Mouse (Mus musculus): ENCODE measurements at regions not wholly inside any gene's neighbourhood (a gene's known extent, or its start where the extent isn't known, plus 50 kb on each side); places are given as distances from the start of the nearest gene placed in this dataset.
A peak's percentile ranks its signal among the peaks of the same experiment; 100 is the strongest.

DNA sequence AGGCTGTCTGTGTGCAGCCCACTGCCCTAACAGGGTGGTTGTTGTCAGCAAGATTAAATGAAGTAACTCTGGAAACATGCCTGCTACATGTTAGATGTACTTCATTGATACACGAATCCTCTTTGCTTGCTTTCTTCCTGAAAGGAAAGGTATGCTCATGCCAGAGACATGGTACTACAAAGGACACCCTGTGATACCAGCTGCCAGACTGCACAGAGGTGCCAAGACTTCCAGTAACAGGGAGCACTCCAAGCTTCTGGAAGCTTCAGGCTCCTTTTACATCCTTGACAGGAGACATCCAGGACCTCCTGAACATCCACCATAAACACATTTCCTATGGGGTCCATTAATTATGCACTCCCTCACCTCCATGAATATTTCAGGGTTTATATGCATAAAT is 505.7 kb downstream of the 1810013L24Rik start:
- Histone ChIP-seq H3K4me3 (ENCODE audit: low read depth, low read length) (no peak overlapping the region), H3K9ac (ENCODE audit: low read depth, low read length) (no peak overlapping the region), H3K4me1 (ENCODE audit: control insufficient read depth, insufficient read depth, low read length) (no peaks in the 10 kb centered on the region), H3K36me3 (ENCODE audit: control insufficient read depth, insufficient read depth, low read length) (no peaks in the 10 kb centered on the region), H3K27me3 (replicated peaks; ENCODE audit: control insufficient read depth, insufficient read depth, low read length) (no peaks in the 10 kb centered on the region), H3K9me3 (ENCODE audit: control insufficient read depth, low read length) (no peaks in the 10 kb centered on the region), H3K4me2 (ENCODE audit: low read depth, low read length) (no peak overlapping the region), H3K27ac (replicated peaks; ENCODE audit: low read depth, low read length) (no peak overlapping the region)
- WGBS, result 85% methylated on average over 1 of the region's 1 CpGs
- DNase-seq (ENCODE audit: low spot score) (no peak), ATAC-seq (ENCODE audit: low read depth) (no peak)

DNA sequence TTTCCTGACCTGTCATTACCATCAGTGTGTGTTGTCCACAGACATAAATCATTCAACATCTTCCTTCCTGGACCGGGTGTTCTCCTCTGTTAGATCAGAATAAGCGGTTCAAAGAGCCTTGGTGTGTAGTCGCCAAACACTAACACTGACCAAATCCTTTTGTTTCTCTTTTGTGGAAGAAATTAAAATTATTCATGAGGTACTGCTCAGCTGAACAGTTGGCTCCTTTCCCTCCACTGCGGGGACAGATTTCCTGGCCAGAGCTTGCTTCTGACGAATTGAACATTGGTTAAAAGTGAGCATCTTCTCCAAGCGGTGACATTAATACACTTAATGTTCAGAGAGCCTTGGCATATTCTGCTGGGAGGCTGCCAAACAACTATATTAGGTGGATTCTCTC is 506.2 kb downstream of the 1810013L24Rik start:
- Histone ChIP-seq H3K9ac (ENCODE audit: low read depth, low read length) (no peak overlapping the region), H3K9me3 (ENCODE audit: control insufficient read depth, low read length) (no peaks in the 10 kb centered on the region), H3K4me3 (ENCODE audit: low read depth, low read length) (no peak overlapping the region), H3K4me2 (ENCODE audit: low read depth, low read length) (no peak overlapping the region), H3K4me1 (ENCODE audit: control insufficient read depth, insufficient read depth, low read length) (no peaks in the 10 kb centered on the region), H3K36me3 (ENCODE audit: control insufficient read depth, insufficient read depth, low read length) (no peaks in the 10 kb centered on the region), H3K27me3 (replicated peaks; ENCODE audit: control insufficient read depth, insufficient read depth, low read length) (no peaks in the 10 kb centered on the region), H3K27ac (replicated peaks; ENCODE audit: low read depth, low read length) (no peak overlapping the region)
- DNase-seq (ENCODE audit: low spot score), result no peak
- WGBS, result 80% methylated on average over 6 of the region's 6 CpGs
- ATAC-seq (ENCODE audit: low read depth), result no peak

DNA sequence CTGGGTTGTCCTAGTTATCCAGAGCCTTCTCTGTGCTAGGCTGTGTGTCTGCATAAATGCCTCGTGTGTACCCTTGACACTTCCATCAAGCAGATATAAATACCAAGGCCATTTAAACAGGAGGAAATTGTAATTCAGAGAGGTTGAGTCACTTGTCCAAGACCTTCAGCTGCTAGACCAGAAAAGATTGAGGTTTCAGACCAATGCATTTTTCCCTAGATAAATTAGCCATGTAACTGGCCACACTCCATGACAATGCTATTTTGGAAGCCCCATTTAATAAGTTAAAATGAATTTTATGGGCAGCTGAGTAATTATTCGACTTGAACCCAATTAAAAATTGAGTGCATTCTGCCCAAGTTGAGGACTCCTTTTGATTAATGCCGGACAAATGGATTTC is 509.6 kb downstream of the 1810013L24Rik start:
- Histone ChIP-seq H3K9me3 (ENCODE audit: control insufficient read depth, low read length) (no peaks in the 10 kb centered on the region), H3K4me1 (ENCODE audit: control insufficient read depth, insufficient read depth, low read length) (no peaks in the 10 kb centered on the region), H3K4me2 (ENCODE audit: low read depth, low read length) (no peak overlapping the region), H3K27me3 (replicated peaks; ENCODE audit: control insufficient read depth, insufficient read depth, low read length) (no peaks in the 10 kb centered on the region), H3K9ac (ENCODE audit: low read depth, low read length) (no peak overlapping the region), H3K4me3 (ENCODE audit: low read depth, low read length) (no peak overlapping the region), H3K27ac (replicated peaks; ENCODE audit: low read depth, low read length) (no peak overlapping the region), H3K36me3 (ENCODE audit: control insufficient read depth, insufficient read depth, low read length) (no peaks in the 10 kb centered on the region)
- 81% methylated on average over 3 of the region's 3 CpGs for WGBS
- DNase-seq (ENCODE audit: low spot score) (no peak), ATAC-seq (ENCODE audit: low read depth) (no peak)

DNA sequence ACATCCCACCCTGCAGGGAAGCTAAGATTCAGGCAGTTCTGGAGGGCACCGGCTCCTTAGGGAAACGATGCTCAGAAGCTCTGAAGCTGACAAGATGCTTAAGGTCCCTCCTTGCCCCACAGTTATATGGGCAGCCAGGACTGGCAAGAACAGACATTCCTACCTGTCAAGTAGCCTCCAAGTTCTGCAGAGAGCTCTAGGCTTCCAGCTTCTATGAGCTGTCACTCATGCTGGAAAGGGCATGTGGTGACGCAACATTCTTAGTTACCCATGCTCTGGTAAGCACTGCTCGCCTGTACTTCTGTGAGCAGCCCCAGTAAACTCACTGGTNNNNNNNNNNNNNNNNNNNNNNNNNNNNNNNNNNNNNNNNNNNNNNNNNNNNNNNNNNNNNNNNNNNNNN is 511.3 kb downstream of the 1810013L24Rik start:
- Histone ChIP-seq H3K4me3 (ENCODE audit: low read depth, low read length) (no peak overlapping the region), H3K36me3 (ENCODE audit: control insufficient read depth, insufficient read depth, low read length) (no peaks in the 10 kb centered on the region), H3K9ac (ENCODE audit: low read depth, low read length) (no peak overlapping the region), H3K4me1 (ENCODE audit: control insufficient read depth, insufficient read depth, low read length) (no peaks in the 10 kb centered on the region), H3K4me2 (ENCODE audit: low read depth, low read length) (no peak overlapping the region), H3K27ac (replicated peaks; ENCODE audit: low read depth, low read length) (no peak overlapping the region), H3K9me3 (ENCODE audit: control insufficient read depth, low read length) (no peaks in the 10 kb centered on the region), H3K27me3 (replicated peaks; ENCODE audit: control insufficient read depth, insufficient read depth, low read length) (no peaks in the 10 kb centered on the region)
- DNase-seq (ENCODE audit: low spot score), result no peak
- 78% methylated on average over 4 of the region's 4 CpGs for WGBS
- ATAC-seq (ENCODE audit: low read depth), result no peak

DNA sequence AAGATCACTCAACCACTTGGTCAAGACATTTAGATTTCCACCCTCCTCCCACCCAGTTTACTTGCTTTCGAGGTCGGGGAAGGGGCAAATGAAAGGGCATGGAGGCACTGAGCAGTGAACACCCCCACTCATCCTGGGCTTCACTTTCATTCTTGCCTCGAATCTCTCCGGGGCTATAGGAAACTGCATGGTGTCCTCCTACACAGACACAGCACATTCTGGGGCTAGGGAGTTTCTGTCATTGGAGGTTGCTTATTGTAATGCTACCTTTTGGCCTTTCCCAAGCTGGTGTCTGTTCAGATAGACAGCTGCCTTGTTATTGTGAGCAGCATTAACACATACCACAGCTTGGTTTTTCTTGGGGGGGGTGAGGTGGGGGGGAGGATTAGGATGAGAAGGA is 523.9 kb downstream of the 1810013L24Rik start:
- H3K27ac ChIP-seq (replicated peaks; ENCODE audit: low read depth, low read length), result no peak overlapping the region
- no peak overlapping the region for H3K9ac ChIP-seq (ENCODE audit: low read depth, low read length)
- H3K27me3 ChIP-seq (replicated peaks; ENCODE audit: control insufficient read depth, insufficient read depth, low read length), result no peaks in the 10 kb centered on the region
- no peak overlapping the region for H3K4me2 ChIP-seq (ENCODE audit: low read depth, low read length)
- H3K4me3 ChIP-seq (ENCODE audit: low read depth, low read length), result no peak overlapping the region
- no peaks in the 10 kb centered on the region for H3K36me3 ChIP-seq (ENCODE audit: control insufficient read depth, insufficient read depth, low read length)
- ATAC-seq (ENCODE audit: low read depth) (no peak), DNase-seq (ENCODE audit: low spot score) (no peak)
- no peaks in the 10 kb centered on the region for H3K9me3 ChIP-seq (ENCODE audit: control insufficient read depth, low read length)
- H3K4me1 ChIP-seq (ENCODE audit: control insufficient read depth, insufficient read depth, low read length), result no peaks in the 10 kb centered on the region
- WGBS, result 76% methylated on average over 4 of the region's 4 CpGs

DNA sequence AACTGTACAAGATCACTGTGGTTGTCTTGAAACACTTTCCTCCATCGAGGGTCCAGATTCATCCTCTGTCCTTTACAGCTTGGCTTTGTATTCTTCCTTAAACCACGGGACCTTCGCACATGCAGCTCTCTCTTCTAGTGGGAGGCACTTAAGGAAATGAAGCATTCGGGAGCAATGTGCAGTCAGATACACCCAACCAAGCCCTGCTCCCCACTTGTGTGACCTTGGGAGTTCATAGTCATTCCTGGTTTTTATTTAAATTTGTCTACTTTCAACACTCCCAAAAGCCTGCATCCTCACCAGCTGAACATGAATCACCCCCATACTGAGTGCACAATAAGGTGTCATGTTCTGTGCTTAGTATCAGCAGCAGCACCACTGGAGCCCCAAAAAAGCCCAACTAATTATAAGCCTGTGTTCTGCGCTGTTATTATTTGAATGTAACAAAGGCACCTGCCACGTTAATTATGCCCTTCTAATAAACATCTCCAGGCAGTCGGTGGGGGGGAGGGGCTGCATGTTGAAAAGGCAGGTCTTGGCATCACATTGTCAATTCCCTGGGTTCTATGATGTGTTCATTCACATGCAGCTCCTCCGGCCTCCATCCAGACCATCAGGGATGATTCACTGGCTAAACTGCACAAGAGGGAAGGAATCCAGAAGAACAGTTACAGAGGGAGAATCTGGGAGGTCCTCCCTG is 524.6 kb downstream of the 1810013L24Rik start:
- no peak overlapping the region for H3K27ac ChIP-seq (replicated peaks; ENCODE audit: low read depth, low read length)
- H3K9ac ChIP-seq (ENCODE audit: low read depth, low read length), result no peak overlapping the region
- H3K4me3 ChIP-seq (ENCODE audit: low read depth, low read length), result no peak overlapping the region
- no peaks in the 10 kb centered on the region for H3K27me3 ChIP-seq (replicated peaks; ENCODE audit: control insufficient read depth, insufficient read depth, low read length)
- peak; percentile 13 for DNase-seq (ENCODE audit: low spot score)
- no peaks in the 10 kb centered on the region for H3K9me3 ChIP-seq (ENCODE audit: control insufficient read depth, low read length)
- no peak for ATAC-seq (ENCODE audit: low read depth)
- no peak overlapping the region for H3K4me2 ChIP-seq (ENCODE audit: low read depth, low read length)
- WGBS, result 74% methylated on average over 8 of the region's 8 CpGs
- no peaks in the 10 kb centered on the region for H3K36me3 ChIP-seq (ENCODE audit: control insufficient read depth, insufficient read depth, low read length)
- no peaks in the 10 kb centered on the region for H3K4me1 ChIP-seq (ENCODE audit: control insufficient read depth, insufficient read depth, low read length)

DNA sequence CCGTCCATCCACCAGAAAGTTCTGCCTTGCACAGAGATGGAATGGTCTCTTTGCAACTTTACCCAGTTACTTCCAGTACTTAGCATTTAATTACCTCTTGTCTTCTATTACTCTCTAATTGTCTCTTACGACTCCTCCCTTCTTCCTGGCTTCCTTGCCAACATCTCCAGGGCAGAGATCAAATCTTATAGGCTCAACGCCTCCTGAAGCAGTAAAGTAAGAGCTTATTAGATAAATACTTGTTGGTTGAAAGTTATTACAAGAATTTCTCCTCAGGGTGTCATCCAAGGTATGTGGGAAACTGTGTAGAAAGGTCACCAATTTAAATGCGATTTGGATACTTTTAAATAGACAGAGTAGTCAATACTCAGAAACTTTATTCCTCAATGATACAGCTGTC is 528.8 kb downstream of the 1810013L24Rik start:
- DNase-seq (ENCODE audit: low spot score), result no peak
- no peak for ATAC-seq (ENCODE audit: low read depth)
- WGBS, result 73% methylated on average over 4 of the region's 4 CpGs

DNA sequence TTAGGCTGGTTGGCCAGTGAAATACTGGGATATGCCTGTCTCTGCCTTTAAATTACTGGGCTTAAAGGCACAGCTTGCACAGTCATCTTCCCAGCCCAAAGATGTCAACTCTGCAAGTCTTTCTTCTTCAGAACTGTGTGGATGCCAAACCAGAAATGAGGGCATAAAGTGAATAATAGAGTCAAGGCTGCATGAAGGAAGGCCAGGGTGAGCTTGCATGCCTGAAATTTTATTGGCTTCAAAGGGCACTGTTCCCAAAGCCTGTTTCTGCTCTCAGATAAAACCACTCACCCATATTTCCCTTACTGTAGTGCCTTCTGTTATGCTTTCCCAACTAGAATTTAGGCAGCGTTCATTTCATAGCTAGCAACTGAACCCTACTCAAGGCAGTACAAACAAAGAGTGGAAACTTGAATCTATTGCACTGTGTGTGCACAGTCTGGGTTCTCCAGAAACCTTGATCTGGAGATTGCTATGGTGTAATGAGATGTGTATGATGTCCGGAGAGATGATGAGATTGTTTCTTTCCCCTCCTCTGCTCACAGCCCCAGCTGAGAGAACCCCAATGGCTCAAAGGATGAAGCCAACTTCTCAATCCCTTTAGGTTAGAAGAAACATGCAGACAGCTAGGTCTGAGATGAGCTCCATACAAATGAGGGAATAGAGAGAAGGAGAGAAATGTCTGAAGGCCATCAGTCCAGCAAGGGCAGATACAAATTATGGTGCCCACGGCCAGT is 529.7 kb downstream of the 1810013L24Rik start:
- Histone ChIP-seq H3K4me2 (ENCODE audit: low read depth, low read length) (no peak overlapping the region), H3K27ac (replicated peaks; ENCODE audit: low read depth, low read length) (no peak overlapping the region), H3K9me3 (ENCODE audit: control insufficient read depth, low read length) (no peaks in the 10 kb centered on the region), H3K4me3 (ENCODE audit: low read depth, low read length) (no peak overlapping the region), H3K36me3 (ENCODE audit: control insufficient read depth, insufficient read depth, low read length) (no peaks in the 10 kb centered on the region), H3K4me1 (ENCODE audit: control insufficient read depth, insufficient read depth, low read length) (no peaks in the 10 kb centered on the region), H3K9ac (ENCODE audit: low read depth, low read length) (no peak overlapping the region), H3K27me3 (replicated peaks; ENCODE audit: control insufficient read depth, insufficient read depth, low read length) (no peaks in the 10 kb centered on the region)
- DNase-seq (ENCODE audit: low spot score) (no peak), ATAC-seq (ENCODE audit: low read depth) (no peak)
- 83% methylated on average over 3 of the region's 3 CpGs for WGBS

More for the DNA sequence above, 528.8 kb downstream of the 1810013L24Rik start:
- Histone ChIP-seq H3K4me3 (ENCODE audit: low read depth, low read length) (no peak overlapping the region), H3K4me2 (ENCODE audit: low read depth, low read length) (no peak overlapping the region), H3K27ac (replicated peaks; ENCODE audit: low read depth, low read length) (no peak overlapping the region), H3K36me3 (ENCODE audit: control insufficient read depth, insufficient read depth, low read length) (no peaks in the 10 kb centered on the region), H3K9ac (ENCODE audit: low read depth, low read length) (no peak overlapping the region), H3K4me1 (ENCODE audit: control insufficient read depth, insufficient read depth, low read length) (no peaks in the 10 kb centered on the region), H3K27me3 (replicated peaks; ENCODE audit: control insufficient read depth, insufficient read depth, low read length) (no peaks in the 10 kb centered on the region), H3K9me3 (ENCODE audit: control insufficient read depth, low read length) (no peaks in the 10 kb centered on the region)

DNA sequence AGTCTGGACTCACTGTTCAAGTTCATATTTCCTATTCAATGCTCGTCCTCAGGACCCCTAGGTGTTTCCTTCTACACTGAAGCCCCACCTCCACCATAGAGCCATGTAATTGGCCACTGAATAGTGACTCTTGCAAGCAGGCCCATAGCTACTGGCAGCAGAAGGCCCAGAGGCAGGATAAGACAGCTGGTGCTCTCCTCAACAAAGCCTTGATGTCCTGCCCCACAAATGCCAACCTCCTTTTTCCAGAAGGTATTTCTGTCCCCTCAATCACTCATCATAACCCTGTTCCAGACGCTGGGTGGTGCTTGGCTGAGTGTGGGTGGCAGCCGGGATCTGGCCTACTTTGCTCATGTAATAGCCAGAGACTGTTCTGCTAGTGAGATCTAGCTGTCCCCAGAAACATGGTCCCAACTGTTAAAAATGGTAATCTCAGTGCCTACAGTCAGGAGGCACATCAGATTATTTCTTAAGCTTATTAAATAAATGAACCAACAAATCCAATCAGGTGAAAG is 530.9 kb downstream of the 1810013L24Rik start:
- WGBS, result 64% methylated on average over 3 of the region's 3 CpGs
- DNase-seq (ENCODE audit: low spot score) (no peak), ATAC-seq (ENCODE audit: low read depth) (no peak)
- Histone ChIP-seq H3K4me3 (ENCODE audit: low read depth, low read length) (no peak overlapping the region), H3K36me3 (ENCODE audit: control insufficient read depth, insufficient read depth, low read length) (no peaks in the 10 kb centered on the region), H3K4me1 (ENCODE audit: control insufficient read depth, insufficient read depth, low read length) (no peaks in the 10 kb centered on the region), H3K27ac (replicated peaks; ENCODE audit: low read depth, low read length) (no peak overlapping the region), H3K4me2 (ENCODE audit: low read depth, low read length) (no peak overlapping the region), H3K27me3 (replicated peaks; ENCODE audit: control insufficient read depth, insufficient read depth, low read length) (no peaks in the 10 kb centered on the region), H3K9me3 (ENCODE audit: control insufficient read depth, low read length) (no peaks in the 10 kb centered on the region), H3K9ac (ENCODE audit: low read depth, low read length) (no peak overlapping the region)
